Mouse (Mus musculus): Measurements from ENCODE around the gene Cfap97d1. TPM values are rescaled to one million over a fixed set of nuclear protein-coding genes. Genes with fewer than 3 reads are reported as not detected.
A peak's percentile ranks its signal among the peaks of the same experiment; 100 is the strongest.
"Not testable (repeated sequence)": the region's sequence is repeated elsewhere in the genome, so short reads cannot be mapped to it uniquely, and the experiment has no call there.

Gene Cfap97d1
- total RNA-seq, 2 experiments from 2014 or later: not detected

DNA sequence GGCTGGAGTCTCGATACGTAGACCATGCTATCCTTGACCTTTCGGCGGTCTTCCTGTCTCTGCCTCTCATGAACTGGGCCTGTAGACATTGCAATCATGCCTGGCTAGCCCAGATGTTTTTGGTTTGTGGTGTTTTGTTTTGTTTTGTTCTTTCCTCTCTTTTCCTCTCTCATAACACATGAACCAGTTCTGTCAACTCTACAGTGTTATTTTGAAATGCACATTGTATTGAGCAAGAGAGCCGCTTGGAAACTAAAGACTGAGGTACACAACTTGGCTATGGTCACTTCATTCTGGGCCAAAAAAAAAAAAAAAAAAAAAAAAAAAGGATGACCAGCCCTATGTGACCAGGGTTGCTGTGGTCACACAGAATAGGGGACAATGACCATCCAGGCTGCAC lies 11.4 kb upstream of the Cfap97d1 start:
- no peak for DNase-seq (ENCODE audit: low spot score in 2 of 2)

DNA sequence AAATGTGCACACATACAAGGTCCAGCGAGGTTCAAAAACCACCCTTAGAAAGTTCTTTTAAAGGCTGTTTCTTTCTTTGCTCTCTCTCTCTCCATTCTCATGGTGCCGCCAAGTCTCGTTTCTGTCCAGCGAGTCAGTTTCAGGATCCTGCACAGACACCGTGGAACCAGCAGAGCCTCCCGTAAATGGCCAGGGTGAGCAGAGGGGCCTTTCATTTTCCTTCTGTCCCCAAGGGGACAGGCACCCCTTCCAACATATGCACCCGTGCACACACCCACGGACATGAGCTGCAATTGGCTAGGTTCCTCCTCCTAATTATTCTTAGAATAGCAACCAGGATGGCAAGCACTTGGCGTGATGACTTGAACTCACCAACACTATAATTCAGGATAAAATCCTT lies 10.6 kb upstream of the Cfap97d1 start:
- no peak for DNase-seq (ENCODE audit: low spot score in 2 of 2)

DNA sequence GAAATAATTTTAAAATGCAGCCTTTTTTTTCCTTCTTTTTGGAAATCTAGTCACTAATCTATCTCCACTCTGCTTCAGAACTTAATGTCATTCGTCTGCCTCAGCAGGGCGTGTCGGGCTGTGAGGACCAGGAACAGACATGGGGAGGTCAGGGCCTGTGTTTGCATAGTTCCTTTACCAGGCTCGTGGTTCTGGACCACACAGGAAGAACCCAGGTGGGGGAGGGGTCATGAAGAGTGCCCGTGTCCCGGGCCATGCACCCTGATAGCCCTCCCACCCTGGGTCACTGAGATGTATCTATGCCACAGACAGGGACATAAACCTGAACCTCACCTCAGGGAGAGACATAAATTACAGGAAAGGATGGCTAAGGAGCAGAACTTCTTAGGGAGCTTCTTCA lies 9.9 kb upstream of the Cfap97d1 start:
- DNase-seq (ENCODE audit: low spot score in 2 of 2): no peak

DNA sequence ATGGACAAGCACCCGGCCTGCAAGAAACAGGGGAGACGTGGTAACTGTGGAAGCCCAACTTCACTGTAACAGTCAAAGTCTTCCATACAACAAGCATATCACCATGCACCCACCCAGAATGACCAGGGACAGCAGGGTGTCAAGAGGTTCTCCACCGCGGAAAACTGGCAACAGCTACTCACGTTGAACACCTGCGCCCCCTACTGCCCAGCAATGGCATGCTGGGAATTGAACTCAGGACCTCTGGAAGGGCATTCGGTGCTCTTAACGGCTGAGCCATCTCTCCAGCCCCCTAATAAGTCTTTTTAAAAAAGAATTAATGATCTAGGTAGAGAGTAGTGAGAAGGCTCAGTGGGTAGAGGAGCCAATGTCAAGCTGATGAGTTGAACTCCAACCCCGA lies 9.2 kb upstream of the Cfap97d1 start:
- no peak for DNase-seq (ENCODE audit: low spot score in 2 of 2)

DNA sequence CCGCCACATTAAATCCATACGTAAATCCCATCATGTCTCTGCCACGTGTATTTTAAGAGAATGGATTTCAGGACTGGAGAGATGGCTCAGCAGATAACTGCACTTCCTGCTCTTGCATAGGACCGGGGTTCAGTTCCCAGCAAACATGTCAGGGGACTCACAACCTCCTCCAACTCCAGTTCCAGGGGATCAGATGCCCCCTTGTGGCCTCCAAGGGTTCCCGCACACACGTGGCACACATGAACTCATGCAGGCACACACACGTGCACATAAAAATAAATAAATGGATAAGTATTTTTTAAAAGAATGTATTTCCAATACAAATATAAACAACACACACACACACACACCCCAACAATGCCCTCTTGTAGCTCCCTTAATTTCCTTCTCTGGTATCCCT lies 7.1 kb upstream of the Cfap97d1 start:
- no peak for DNase-seq (ENCODE audit: low spot score in 2 of 2)

GRCm38 (mm10) chr11:101979140-101979539 lies 4.9 kb upstream of the Cfap97d1 start:
- DNase-seq (ENCODE audit: low spot score in 2 of 2): no peak

GRCm38 (mm10) chr11:101980603-101981157 lies 3.4 kb upstream of the Cfap97d1 start:
- DNase-seq (ENCODE audit: low spot score in 2 of 2): no peak

GRCm38 (mm10) chr11:101981850-101982249 lies 2.2 kb upstream of the Cfap97d1 start:
- no peak for DNase-seq (ENCODE audit: low spot score in 2 of 2)

- no peak for DNase-seq (ENCODE audit: low spot score in 2 of 2)
Observed at GRCm38 (mm10) chr11:101982981-101983411, 1.1 kb upstream of the Cfap97d1 start.

GRCm38 (mm10) chr11:101983431-101983921 lies 603 bp upstream of the Cfap97d1 start:
- no peak for DNase-seq (ENCODE audit: low spot score in 2 of 2)

GRCm38 (mm10) chr11:101985450-101985849 lies 1.4 kb downstream of the Cfap97d1 start:
- not testable (repeated sequence) for DNase-seq (ENCODE audit: low spot score in 2 of 2)

GRCm38 (mm10) chr11:101985990-101986389 lies 1.9 kb downstream of the Cfap97d1 start:
- DNase-seq (ENCODE audit: low spot score in 2 of 2): peak; percentile 90 to 91

DNA sequence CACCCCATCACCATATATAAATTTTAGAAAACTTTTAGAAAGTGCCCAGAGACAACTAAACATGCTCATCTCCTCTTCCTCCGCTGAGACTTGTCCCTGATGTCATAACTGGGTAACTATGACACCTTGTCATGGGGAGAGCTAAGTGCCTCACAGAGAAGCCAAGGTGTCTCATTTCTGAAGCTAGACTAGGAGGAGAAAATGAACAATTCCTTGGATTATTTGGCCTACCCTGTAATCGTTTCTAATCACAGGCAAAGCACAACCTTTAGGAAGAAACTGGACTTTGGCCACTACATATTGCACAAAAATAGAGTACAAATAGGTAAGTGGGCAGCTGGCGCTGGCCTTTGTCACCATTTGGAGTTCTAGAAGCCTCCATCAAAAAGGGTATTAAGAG lies 2.8 kb downstream of the Cfap97d1 start, which contains the start of gene Dusp3:
Gene Dusp3 (minus strand): TSS at position 101 of the 400 bp plus-strand sequence.
- no peak for DNase-seq (ENCODE audit: low spot score in 2 of 2)

DNA sequence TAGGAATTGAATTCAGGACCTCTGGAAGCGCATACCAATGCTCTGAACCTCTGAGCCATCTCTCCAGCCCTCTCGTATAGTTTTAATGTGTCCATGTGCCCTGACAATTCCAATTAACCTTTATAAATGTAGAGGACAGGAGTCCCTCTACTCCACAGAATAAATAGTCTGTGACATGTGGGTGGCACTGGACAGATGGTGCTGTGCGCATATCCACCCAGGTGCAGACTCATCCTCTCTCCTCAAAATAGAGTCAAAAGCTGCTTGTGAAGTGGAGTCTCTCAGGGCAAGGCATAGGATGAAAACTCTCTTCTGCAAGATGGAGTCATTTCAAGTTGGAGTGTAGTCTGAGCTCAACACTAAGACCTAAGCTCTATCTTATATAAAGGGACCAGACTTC lies 6.2 kb downstream of the Cfap97d1 start:
- DNase-seq (ENCODE audit: low spot score in 2 of 2): no peak

DNA sequence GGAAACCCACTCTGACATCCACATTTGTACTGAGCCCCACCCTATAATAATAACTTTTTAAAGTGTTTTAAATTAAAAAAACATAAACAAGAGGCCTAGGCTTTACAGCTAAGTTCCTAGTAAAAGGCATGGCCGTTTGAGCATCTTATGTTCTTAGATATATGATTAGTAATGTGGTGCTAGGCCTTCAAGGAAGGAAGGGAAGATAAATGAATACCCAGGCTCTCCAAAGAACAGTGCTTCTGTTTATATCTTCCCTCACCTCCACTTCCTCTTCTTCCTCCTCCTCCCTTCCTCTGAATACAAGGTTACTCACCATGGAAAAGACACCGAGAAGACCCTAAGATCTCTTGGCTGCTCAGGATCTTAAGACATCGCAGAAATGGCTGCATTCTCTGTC lies 7.7 kb downstream of the Cfap97d1 start:
- no peak for DNase-seq (ENCODE audit: low spot score in 2 of 2)

- no peak for DNase-seq (ENCODE audit: low spot score in 2 of 2)
Observed at GRCm38 (mm10) chr11:101992411-101992810, 8.3 kb downstream of the Cfap97d1 start.

DNA sequence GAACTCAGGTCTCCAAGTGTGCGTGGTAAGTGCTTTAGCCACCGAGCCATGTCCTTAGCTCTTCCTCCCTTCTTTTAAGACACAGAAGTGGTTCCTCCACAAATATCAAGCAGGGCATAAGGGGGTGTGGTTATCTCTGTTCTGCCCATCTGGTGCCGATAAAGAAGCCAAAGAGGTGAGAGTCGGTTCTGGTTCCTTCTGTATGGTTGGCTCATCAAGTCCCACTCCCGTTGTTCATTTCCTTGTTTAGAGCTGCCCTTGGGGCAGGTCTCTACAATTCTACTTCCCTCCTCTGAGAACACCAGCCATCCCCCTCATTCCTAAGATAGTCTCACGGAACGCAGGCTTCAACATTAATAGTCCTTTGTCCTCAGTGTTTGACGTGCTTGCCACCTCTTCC lies 10.0 kb downstream of the Cfap97d1 start:
- no peak for DNase-seq (ENCODE audit: low spot score in 2 of 2)

GRCm38 (mm10) chr11:101995938-101996337 lies 11.9 kb downstream of the Cfap97d1 start:
- no peak for DNase-seq (ENCODE audit: low spot score in 2 of 2)

- no peak for DNase-seq (ENCODE audit: low spot score in 2 of 2)
Observed at GRCm38 (mm10) chr11:101998258-101998657, 14.2 kb downstream of the Cfap97d1 start.

- peak in 1 of 2 experiments; percentile 32 for DNase-seq (ENCODE audit: low spot score in 2 of 2)
Observed at GRCm38 (mm10) chr11:101999466-101999865, 15.4 kb downstream of the Cfap97d1 start.

- no peak for DNase-seq (ENCODE audit: low spot score in 2 of 2)
Observed at GRCm38 (mm10) chr11:102004251-102004650, 20.2 kb downstream of the Cfap97d1 start.

DNA sequence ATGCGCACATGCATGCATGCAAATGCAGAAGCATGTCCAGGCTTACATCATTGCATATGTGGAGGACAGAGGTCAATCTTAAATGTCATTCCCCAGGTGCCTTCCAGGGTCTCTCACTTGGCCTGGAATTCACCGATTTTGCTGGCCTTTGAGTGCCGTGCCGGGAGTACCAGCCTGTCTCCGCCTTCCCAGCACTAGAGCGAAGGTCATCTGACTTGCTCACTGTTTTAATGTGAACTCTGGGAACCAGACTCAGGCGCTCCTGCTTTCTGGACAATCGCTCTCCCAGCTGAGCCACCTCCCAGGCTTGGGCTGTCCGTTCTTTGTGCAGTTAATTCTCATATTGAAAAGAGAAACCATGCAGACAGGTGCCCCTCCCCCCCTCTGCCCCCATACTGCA lies 22.2 kb downstream of the Cfap97d1 start:
- DNase-seq (ENCODE audit: low spot score in 2 of 2): no peak

- DNase-seq (ENCODE audit: low spot score in 2 of 2): no peak
Observed at GRCm38 (mm10) chr11:102006688-102007087, 22.6 kb downstream of the Cfap97d1 start.
